Mouse (Mus musculus) C2C12 (cell line): ENCODE data around the gene Rnf182.

Experiments
- CEBPB ChIP-seq: IDR thresholded peaks from one replicate; pipeline ENCODE4 v1.6.1; 2011; ENCODE audit warnings: low read depth, mild to moderate bottlenecking, control low read depth, moderate library complexity
- CTCF ChIP-seq: IDR thresholded peaks from one replicate; pipeline ENCODE4 v1.5.1; 2011; ENCODE audit not compliant: control insufficient read depth, insufficient read depth, insufficient read length
- FOSL1 ChIP-seq: IDR thresholded peaks from one replicate; pipeline ENCODE4 v1.8.0; 2011; ENCODE audit warnings: mild to moderate bottlenecking, low read length; ENCODE audit not compliant: poor library complexity, insufficient read depth, severe bottlenecking
- MAX ChIP-seq: IDR thresholded peaks from one replicate; pipeline ENCODE4 v1.6.1; 2011; ENCODE audit warnings: mild to moderate bottlenecking, control low read depth
- MYOD1 ChIP-seq: IDR thresholded peaks from one replicate; pipeline ENCODE4 v1.6.1; 2011; ENCODE audit warnings: low read depth; ENCODE audit not compliant: control insufficient read depth, insufficient read length
- MYOG ChIP-seq: IDR thresholded peaks from one replicate; pipeline ENCODE4 v1.6.1; 2011; ENCODE audit not compliant: control insufficient read depth, insufficient read length; ENCODE audit errors: extremely low read depth
- USF1 ChIP-seq: IDR thresholded peaks from one replicate; pipeline ENCODE4 v1.6.1; 2011; ENCODE audit warnings: low read depth, mild to moderate bottlenecking, control low read depth, moderate library complexity

- TF ChIP-seq CTCF = no peak
- no peak for TF ChIP-seq CEBPB
- TF ChIP-seq USF1 = no peak
- no peak for TF ChIP-seq MYOG
- no peak for TF ChIP-seq FOSL1
- TF ChIP-seq MAX = no peak
- no peak for TF ChIP-seq MYOD1
Observed at GRCm38 (mm10) chr13:43718173-43718572, 102.7 kb downstream of the Rnf182 start.
